Mouse (Mus musculus) heart, postnatal 4 days (tissue): ENCODE data around the gene Scrn1. TPM values are rescaled to one million over a fixed set of nuclear protein-coding genes. Genes with fewer than 3 reads are reported as not detected.

ENCODE experiments used
- DNase-seq: peaks from one replicate; pipeline ENCODE4 v3.0.0; 2021
- total RNA-seq, 2 experiments: library from RNA; stranded (reverse); gene quantifications; 2 replicates each; pipeline ENCODE4 v1.2.3; 2021

Scrn1 gene
- total RNA-seq, 2 experiments from 2014 or later = 7.4 to 10.5 TPM

GRCm38 (mm10) chr6:54472846-54473715 is 93.2 kb downstream of the Scrn1 start:
- peak; percentile 78 for DNase-seq

- DNase-seq = no peak
Measured at GRCm38 (mm10) chr6:54471866-54472265, 94.4 kb downstream of the Scrn1 start.

GRCm38 (mm10) chr6:54467371-54467770 is 98.9 kb downstream of the Scrn1 start:
- DNase-seq = no peak

- DNase-seq = no peak
Measured at GRCm38 (mm10) chr6:54464926-54465325, 101.4 kb downstream of the Scrn1 start.

- DNase-seq = no peak
Measured at GRCm38 (mm10) chr6:54463701-54464458, 102.4 kb downstream of the Scrn1 start.

- DNase-seq = no peak
Measured at GRCm38 (mm10) chr6:54462766-54463165, 103.5 kb downstream of the Scrn1 start.

GRCm38 (mm10) chr6:54460915-54461671 is 105.2 kb downstream of the Scrn1 start:
- peak; percentile 84 for DNase-seq

- no peak for DNase-seq
Measured at GRCm38 (mm10) chr6:54460172-54460914, 105.9 kb downstream of the Scrn1 start.

- no peak for DNase-seq
Measured at GRCm38 (mm10) chr6:54459661-54460060, 106.6 kb downstream of the Scrn1 start.

Other genes with a start within 250 kb of the Scrn1 start
- gene Prr15, start 240.7 kb downstream of the Scrn1 start, total RNA-seq = 1 to 10 TPM; 6.6 to 7.2 TPM
- 10 to 100 TPM; 15.2 to 15.9 TPM for gene Wipf3, start 136.9 kb downstream of the Scrn1 start, total RNA-seq
- 10 to 100 TPM; 12.5 to 13.4 TPM for gene Plekha8, start 28.6 kb upstream of the Scrn1 start, total RNA-seq
- 10 to 100 TPM; 14.4 to 17.0 TPM for gene Fkbp14, start 30.8 kb upstream of the Scrn1 start, total RNA-seq
- gene Mturn, start 115.1 kb upstream of the Scrn1 start, total RNA-seq = 1 to 10 TPM; 6.0 to 9.1 TPM